Mouse (Mus musculus): ENCODE data around the gene Tubgcp2.

- peak; percentile 79 for TF ChIP-seq CTCF (IDR thresholded peaks at IDR 0.05; ENCODE audit: low read depth)
- TF ChIP-seq EP300 (IDR thresholded peaks at IDR 0.05; ENCODE audit: low read depth) = no peak
Measured at GRCm38 (mm10) chr7:139969348-139970130, 66.9 kb downstream of the Tubgcp2 start.

Measured in heart, postnatal 0 days (tissue).